In genomic region chr5:45737911-45738310, GRCm38 (mm10) we compare ENCODE assay signal across 24 mouse cellular contexts.
"Had no signal": no experiment of that assay in that cellular context is flagged by ENCODE, and none has a peak within 500 bp of the region (broad histone marks: within the 10 kb centered on the region; RNA-seq: fewer than 3 reads in every experiment).

No protein-coding gene starts in this region.

- H3K4me3 ChIP-seq: heart, embryonic 10.5 days; heart, embryonic 13.5 days; heart, embryonic 15.5 days; hindbrain, embryonic 13.5 days; kidney, embryonic 15.5 days; limb, embryonic 13.5 days; limb, embryonic 15.5 days; liver, embryonic 13.5 days had no signal

- H3K27ac ChIP-seq: heart, embryonic 10.5 days; heart, embryonic 13.5 days; heart, embryonic 15.5 days; hindbrain, embryonic 13.5 days; kidney, embryonic 15.5 days; kidney, postnatal 0 days; limb, embryonic 13.5 days; limb, embryonic 15.5 days; liver, embryonic 13.5 days had no signal

- H3K4me2 ChIP-seq: heart, embryonic 13.5 days; heart, embryonic 15.5 days; hindbrain, embryonic 13.5 days; kidney, embryonic 15.5 days; limb, embryonic 13.5 days; limb, embryonic 15.5 days; liver, embryonic 13.5 days had no signal

- DNase-seq: gastrocnemius, postnatal 14 days; gastrocnemius, postnatal 36 days; heart, adult 11 months; heart, postnatal 14 days; heart, postnatal 36 days; kidney, adult 11 months; kidney, adult 2 months; kidney, adult 9 months; kidney, postnatal 14 days; kidney, postnatal 36 days; layer of hippocampus, adult 9-11 months; layer of hippocampus, postnatal 36 days; left cerebral cortex, postnatal 4 days; liver, embryonic 13.5 days had no signal

- H3K36me3 ChIP-seq: heart, embryonic 15.5 days; limb, embryonic 15.5 days had no signal

- H3K9ac ChIP-seq: heart, embryonic 13.5 days; heart, embryonic 15.5 days; hindbrain, embryonic 13.5 days; kidney, embryonic 15.5 days; limb, embryonic 13.5 days; limb, embryonic 15.5 days; liver, embryonic 13.5 days had no signal

- H3K27me3 ChIP-seq: heart, embryonic 13.5 days; heart, embryonic 15.5 days; hindbrain, embryonic 13.5 days; kidney, embryonic 15.5 days; limb, embryonic 13.5 days; limb, embryonic 15.5 days; liver, embryonic 13.5 days had no signal

- ATAC-seq: hindbrain, embryonic 16.5 days; intestine, embryonic 16.5 days had no signal

- H3K4me1 ChIP-seq: heart, embryonic 10.5 days; heart, embryonic 13.5 days; heart, embryonic 15.5 days; hindbrain, embryonic 13.5 days; kidney, embryonic 15.5 days; limb, embryonic 13.5 days; limb, embryonic 15.5 days; liver, embryonic 13.5 days had no signal

- H3K9me3 ChIP-seq: heart, embryonic 10.5 days; heart, embryonic 13.5 days; heart, embryonic 15.5 days; hindbrain, embryonic 13.5 days; kidney, embryonic 15.5 days; limb, embryonic 13.5 days; limb, embryonic 15.5 days; liver, embryonic 13.5 days had no signal
